In genomic region chr16:36903156-36903555, GRCm38 (mm10) we compare ENCODE assay signal across 11 mouse cellular contexts. TPM values are rescaled to one million over a fixed set of nuclear protein-coding genes. Genes with fewer than 3 reads are reported as not detected.
"Had no signal": no experiment of that assay in that cellular context is flagged by ENCODE, and none has a peak within 500 bp of the region (broad histone marks: within the 10 kb centered on the region; RNA-seq: fewer than 3 reads in every experiment).

No protein-coding gene starts in this region.

- ATAC-seq: lung, postnatal 0 days; midbrain, embryonic 13.5 days; midbrain, embryonic 15.5 days had no signal

- DNase-seq: lung, adult 2 months; lung, postnatal 14 days; lung, postnatal 36 days; right cerebral cortex, postnatal 14 days; thymus, adult 2 months; thymus, postnatal 25 days; thymus, postnatal 4 days had no signal

RNA-seq across cellular contexts. Expression of gene Eaf2, which starts 28.4 kb away (rescaled TPM):
- polyA plus RNA-seq: macrophage had no signal
